Mouse (Mus musculus) v-Abl transformed pro-B cells (cell line): ENCODE data around the gene Lmbrd2.

Experiments used
- in situ Hi-C, 2 experiments: fragments of 400-800 bp; cut with MboI; formaldehyde crosslinking; loops; one replicate each; pipeline ENCODE4 v1.15.1; 2025; ENCODE audit not compliant: unreplicated experiment in 2 of 2

The Lmbrd2 gene

GRCm38 (mm10) chr15:9140252-9140680 lies at the start of gene Lmbrd2:
TSS of gene Lmbrd2 (plus strand) at chr15:9140550.
- in situ Hi-C loops = no loop called here

- in situ Hi-C loops = no loop called here
Observed at GRCm38 (mm10) chr15:9090662-9091061, 49.7 kb upstream of the Lmbrd2 start.

- in situ Hi-C loops = no loop called here
Observed at GRCm38 (mm10) chr15:9093598-9094365, 46.6 kb upstream of the Lmbrd2 start.

- in situ Hi-C loops = no loop called here
Observed at GRCm38 (mm10) chr15:9094366-9094750, 46.0 kb upstream of the Lmbrd2 start.

GRCm38 (mm10) chr15:9096865-9097264 lies 43.5 kb upstream of the Lmbrd2 start:
- in situ Hi-C loops = no loop called here

- in situ Hi-C loops = no loop called here
Observed at GRCm38 (mm10) chr15:9100446-9101077, 39.8 kb upstream of the Lmbrd2 start.

GRCm38 (mm10) chr15:9106303-9107074 lies 33.9 kb upstream of the Lmbrd2 start:
- in situ Hi-C loops = no loop called here

- in situ Hi-C loops = loop anchor here in 1 of 2 experiments (10.0 kb wide), 1 partner anchor 1764 kb away; no protein-coding TSS in a partner anchor
Observed at GRCm38 (mm10) chr15:9110526-9111347, 29.6 kb upstream of the Lmbrd2 start.

- in situ Hi-C loops = loop anchor here in 1 of 2 experiments (10.0 kb wide), 1 partner anchor 1763 kb away; no protein-coding TSS in a partner anchor
Observed at GRCm38 (mm10) chr15:9111648-9112047, 28.7 kb upstream of the Lmbrd2 start.

GRCm38 (mm10) chr15:9113556-9113955 lies 26.8 kb upstream of the Lmbrd2 start:
- in situ Hi-C loops = loop anchor here in 1 of 2 experiments (10.0 kb wide), 1 partner anchor 1761 kb away; no protein-coding TSS in a partner anchor

- in situ Hi-C loops = loop anchor here in 1 of 2 experiments (10.0 kb wide), 1 partner anchor 1761 kb away; no protein-coding TSS in a partner anchor
Observed at GRCm38 (mm10) chr15:9114131-9114530, 26.2 kb upstream of the Lmbrd2 start.

- in situ Hi-C loops = loop anchor here in 1 of 2 experiments (10.0 kb wide), 1 partner anchor 1760 kb away; no protein-coding TSS in a partner anchor
Observed at GRCm38 (mm10) chr15:9114599-9114998, 25.8 kb upstream of the Lmbrd2 start.

GRCm38 (mm10) chr15:9118852-9119251 lies 21.5 kb upstream of the Lmbrd2 start:
- in situ Hi-C loops = loop anchor here (5.0 to 10.0 kb wide), 3 partner anchors 328 to 1778 kb away; no protein-coding TSS in a partner anchor

- in situ Hi-C loops = loop anchor here in 1 of 2 experiments (10.0 kb wide), 1 partner anchor 1195 kb away; no protein-coding TSS in a partner anchor
Observed at GRCm38 (mm10) chr15:9120081-9120480, 20.3 kb upstream of the Lmbrd2 start.

- in situ Hi-C loops = loop anchor here in 1 of 2 experiments (10.0 kb wide), 1 partner anchor 1192 kb away; no protein-coding TSS in a partner anchor
Observed at GRCm38 (mm10) chr15:9122989-9123388, 17.4 kb upstream of the Lmbrd2 start.

GRCm38 (mm10) chr15:9124856-9125255 lies 15.5 kb upstream of the Lmbrd2 start:
- in situ Hi-C loops = loop anchor here in 1 of 2 experiments (10.0 kb wide), 1 partner anchor 1190 kb away; no protein-coding TSS in a partner anchor

GRCm38 (mm10) chr15:9127051-9127791 lies 13.1 kb upstream of the Lmbrd2 start:
- in situ Hi-C loops = loop anchor here in 1 of 2 experiments (10.0 kb wide), 1 partner anchor 1188 kb away; no protein-coding TSS in a partner anchor

- in situ Hi-C loops = no loop called here
Observed at GRCm38 (mm10) chr15:9130772-9131498, 9.4 kb upstream of the Lmbrd2 start.
